Mouse (Mus musculus): ENCODE data around the gene Slc25a31. TPM values are rescaled to one million over a fixed set of nuclear protein-coding genes. Genes with fewer than 3 reads are reported as not detected.

The Slc25a31 gene
- 0.14 and 0.17 TPM in 2 replicates for polyA plus RNA-seq (2016; fragmentation: Nextera tagmentation; extraction: Ambion mirVana)

DNA sequence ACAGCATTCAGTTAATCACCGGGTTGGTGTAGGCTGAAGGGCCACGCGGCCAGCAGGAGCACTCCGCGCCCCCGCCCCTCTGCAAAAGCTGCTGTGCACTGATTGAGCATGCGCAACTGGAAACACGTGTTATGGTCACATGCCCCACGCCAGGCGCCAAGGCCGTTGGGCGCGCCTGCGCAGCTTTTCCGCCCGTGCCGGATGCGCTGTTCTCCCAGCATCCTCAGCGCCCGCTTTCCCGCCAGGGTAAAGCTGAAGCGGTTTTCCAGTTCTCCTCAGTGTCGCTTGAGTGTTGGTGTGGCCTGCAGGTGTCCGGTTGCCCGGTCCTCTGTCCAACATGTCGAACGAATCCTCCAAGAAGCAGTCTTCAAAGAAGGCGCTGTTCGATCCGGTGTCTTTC, at the start of gene Slc25a31:
TSS of gene Slc25a31 (plus strand) at position 201 of the 400 bp plus-strand sequence.
- H3K27ac ChIP-seq (replicated peaks) = no peak within 1 kb of the TSS
- peaks cover 6% of the 10 kb centered on the region; the same call in 1 of the 2 replicates for H3K9me3 ChIP-seq
- 93% methylated on average over 30 of the region's 30 CpGs for WGBS
- H3K4me2 ChIP-seq (replicated peaks) = no peak within 1 kb of the TSS
- ATAC-seq (ENCODE audit: low FRiP score, low read depth) = no peak
- no peaks in the 10 kb centered on the region for H3K36me3 ChIP-seq
- no peaks in the 10 kb centered on the region for H3K27me3 ChIP-seq
- no peak within 1 kb of the TSS for H3K4me3 ChIP-seq
- no peaks in the 10 kb centered on the region for H3K4me1 ChIP-seq
- no peak within 1 kb of the TSS for H3K9ac ChIP-seq (replicated peaks)

DNA sequence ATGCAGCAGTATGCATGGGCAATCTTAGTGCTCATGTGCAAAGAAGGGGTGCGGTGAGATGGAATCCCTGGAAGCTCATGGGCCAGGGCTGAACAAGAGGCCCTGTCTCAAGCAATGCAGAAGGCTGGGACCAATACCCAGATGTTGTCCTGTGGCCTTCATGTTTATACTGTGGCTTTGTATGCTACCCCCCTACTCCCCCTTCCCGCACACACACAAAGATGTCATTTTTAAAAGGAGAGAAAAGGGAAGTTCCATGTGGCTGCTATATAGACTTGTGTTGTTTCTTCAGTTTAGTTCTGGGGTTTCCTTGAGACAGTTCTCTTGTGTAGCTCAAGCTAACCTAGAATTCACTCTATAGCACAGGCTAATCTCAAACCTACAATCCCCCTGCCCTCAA, 48.4 kb upstream of the Slc25a31 start:
- 96% methylated on average over 2 of the region's 2 CpGs for WGBS
- no peak for ATAC-seq (ENCODE audit: low FRiP score, low read depth)
- Histone ChIP-seq H3K4me2 (replicated peaks) (no peak overlapping the region), H3K27me3 (no peaks in the 10 kb centered on the region), H3K4me3 (no peak overlapping the region), H3K4me1 (no peaks in the 10 kb centered on the region), H3K27ac (replicated peaks) (no peak overlapping the region), H3K9ac (replicated peaks) (no peak overlapping the region), H3K9me3 (no peaks in the 10 kb centered on the region), H3K36me3 (peaks cover 27% of the 10 kb centered on the region)

DNA sequence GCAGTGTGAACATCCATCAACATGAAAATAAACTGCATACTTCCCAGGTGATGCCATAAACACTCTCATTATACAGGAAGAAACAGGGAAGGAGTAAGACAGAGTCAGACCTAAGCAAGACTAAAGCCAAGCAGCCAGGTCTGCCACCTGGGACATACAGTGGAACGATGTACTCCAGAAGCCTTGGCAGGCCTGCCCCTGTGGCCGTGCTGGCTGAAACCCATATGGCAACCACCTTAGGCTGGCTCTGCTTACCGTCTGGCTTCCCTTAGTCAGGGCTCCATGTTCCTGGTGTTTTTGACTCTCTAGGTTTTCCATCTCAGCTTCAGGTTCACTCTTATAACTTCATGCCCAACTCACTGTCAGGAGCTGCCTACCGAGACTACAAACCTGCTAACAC, 42.5 kb upstream of the Slc25a31 start:
- Histone ChIP-seq H3K36me3 (peaks cover 20% of the 10 kb centered on the region), H3K27ac (replicated peaks) (no peak overlapping the region)

DNA sequence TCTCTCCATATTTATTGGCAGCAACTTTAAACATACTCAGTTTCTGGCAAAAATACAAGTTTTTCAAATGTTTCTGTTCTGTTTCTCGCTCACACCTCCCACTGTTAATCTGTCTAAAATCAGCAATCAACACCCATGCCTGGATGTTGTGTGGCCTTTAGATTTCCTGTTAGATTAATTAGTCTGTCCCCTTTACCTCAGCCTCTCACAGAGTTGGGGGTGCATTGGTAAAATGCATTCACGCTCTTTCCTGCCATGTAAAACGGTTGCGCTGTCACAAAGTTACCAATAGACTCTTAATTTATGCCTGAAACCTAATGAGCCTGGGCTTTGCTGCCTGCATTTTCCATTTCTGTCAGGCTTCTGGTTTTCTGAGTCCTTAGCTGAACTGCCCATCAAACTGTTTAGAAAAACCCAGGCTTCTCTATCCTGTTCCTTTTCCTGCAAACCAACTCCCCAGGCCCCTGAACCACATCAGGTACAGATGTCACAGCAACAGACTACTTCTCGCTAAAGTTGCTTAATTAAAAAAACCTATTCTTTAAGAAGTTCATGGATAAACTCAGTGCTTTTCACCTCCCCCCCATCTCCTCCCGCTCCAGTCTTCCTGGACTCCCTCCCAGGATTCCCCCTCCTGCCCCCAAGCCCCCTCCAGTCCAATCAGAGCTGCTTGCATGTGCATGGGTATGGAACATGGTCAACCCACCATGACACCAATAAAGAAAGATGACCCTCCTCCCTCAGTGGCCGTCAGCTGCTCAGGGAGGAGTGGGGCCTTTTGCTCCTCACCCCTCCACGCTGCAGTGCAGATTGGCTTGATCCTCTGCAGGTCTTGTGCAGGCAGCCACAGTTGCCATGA, 41.6 kb upstream of the Slc25a31 start:
- no peaks in the 10 kb centered on the region; the same call in 1 of the 2 replicates for H3K4me1 ChIP-seq
- no peak overlapping the region for H3K9ac ChIP-seq (replicated peaks)
- ATAC-seq (ENCODE audit: low FRiP score, low read depth) = no peak
- no peak overlapping the region for H3K27ac ChIP-seq (replicated peaks)
- 86% methylated on average over 8 of the region's 8 CpGs for WGBS
- no peak overlapping the region for H3K4me2 ChIP-seq (replicated peaks)
- H3K27me3 ChIP-seq = no peaks in the 10 kb centered on the region
- H3K36me3 ChIP-seq = peaks cover 20% of the 10 kb centered on the region
- H3K4me3 ChIP-seq = no peak overlapping the region
- no peaks in the 10 kb centered on the region for H3K9me3 ChIP-seq

More for the DNA sequence above, 42.5 kb upstream of the Slc25a31 start:
- H3K4me3 ChIP-seq = no peak overlapping the region
- H3K4me1 ChIP-seq = no peaks in the 10 kb centered on the region; the same call in 1 of the 2 replicates
- no peaks in the 10 kb centered on the region for H3K9me3 ChIP-seq
- no peaks in the 10 kb centered on the region for H3K27me3 ChIP-seq
- ATAC-seq (ENCODE audit: low FRiP score, low read depth) = no peak
- no peak overlapping the region for H3K9ac ChIP-seq (replicated peaks)
- H3K4me2 ChIP-seq (replicated peaks) = no peak overlapping the region
- WGBS = 95% methylated on average over 4 of the region's 4 CpGs

DNA sequence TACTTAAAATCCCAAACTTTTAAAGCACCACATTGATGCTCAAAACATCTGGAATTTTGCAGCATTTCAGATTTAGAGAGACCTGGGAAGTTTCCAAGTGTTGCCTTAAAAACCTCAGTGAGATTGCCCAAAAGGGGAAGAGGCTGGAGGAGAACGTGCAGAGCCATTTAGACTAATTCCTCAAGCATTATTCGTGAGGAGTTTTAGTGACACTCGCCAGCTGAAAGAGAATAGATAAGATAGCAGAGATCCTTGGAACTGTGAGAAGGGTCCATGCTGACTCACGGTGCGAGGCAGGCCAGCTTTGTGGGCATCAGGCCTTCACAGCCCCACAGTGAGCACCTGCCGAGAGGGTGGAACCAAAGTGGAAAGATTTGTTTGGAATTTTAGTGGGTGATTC, 39.8 kb upstream of the Slc25a31 start:
- no peak overlapping the region for H3K4me2 ChIP-seq (replicated peaks)
- 72% methylated on average over 6 of the region's 6 CpGs for WGBS
- no peak overlapping the region for H3K4me3 ChIP-seq
- H3K36me3 ChIP-seq = peaks cover 20% of the 10 kb centered on the region
- no peak overlapping the region for H3K27ac ChIP-seq (replicated peaks)
- no peaks in the 10 kb centered on the region for H3K9me3 ChIP-seq
- ATAC-seq (ENCODE audit: low FRiP score, low read depth) = no peak
- H3K4me1 ChIP-seq = peaks cover 11% of the 10 kb centered on the region; the same call in 1 of the 2 replicates
- no peaks in the 10 kb centered on the region for H3K27me3 ChIP-seq
- H3K9ac ChIP-seq (replicated peaks) = no peak overlapping the region

DNA sequence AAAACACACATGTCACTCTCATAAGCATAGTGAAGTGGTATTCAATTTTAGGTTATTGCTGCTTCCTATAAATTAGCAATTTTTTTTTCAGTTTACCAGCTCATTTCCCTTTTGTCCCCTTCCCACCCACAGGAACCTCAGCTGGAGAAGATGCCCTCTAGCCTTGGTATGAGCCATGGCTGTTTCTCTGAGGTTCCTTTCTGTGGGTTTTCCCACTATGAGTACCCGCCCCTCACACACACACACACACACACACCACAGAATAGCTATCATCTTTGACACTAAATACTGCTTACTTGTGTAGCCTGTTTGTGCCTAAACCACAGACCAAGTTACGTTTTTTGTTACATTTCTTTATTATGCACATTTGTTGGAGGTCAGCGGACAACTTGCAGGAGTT, 39.3 kb upstream of the Slc25a31 start:
- H3K4me3 ChIP-seq = no peak overlapping the region
- WGBS = 94% methylated on average over 3 of the region's 3 CpGs
- H3K4me2 ChIP-seq (replicated peaks) = no peak overlapping the region
- H3K4me1 ChIP-seq = peaks cover 12% of the 10 kb centered on the region; the same call in 1 of the 2 replicates
- H3K9ac ChIP-seq (replicated peaks) = no peak overlapping the region
- no peak overlapping the region for H3K27ac ChIP-seq (replicated peaks)
- H3K36me3 ChIP-seq = peaks cover 15% of the 10 kb centered on the region
- no peak for ATAC-seq (ENCODE audit: low FRiP score, low read depth)
- H3K9me3 ChIP-seq = no peaks in the 10 kb centered on the region
- H3K27me3 ChIP-seq = no peaks in the 10 kb centered on the region

DNA sequence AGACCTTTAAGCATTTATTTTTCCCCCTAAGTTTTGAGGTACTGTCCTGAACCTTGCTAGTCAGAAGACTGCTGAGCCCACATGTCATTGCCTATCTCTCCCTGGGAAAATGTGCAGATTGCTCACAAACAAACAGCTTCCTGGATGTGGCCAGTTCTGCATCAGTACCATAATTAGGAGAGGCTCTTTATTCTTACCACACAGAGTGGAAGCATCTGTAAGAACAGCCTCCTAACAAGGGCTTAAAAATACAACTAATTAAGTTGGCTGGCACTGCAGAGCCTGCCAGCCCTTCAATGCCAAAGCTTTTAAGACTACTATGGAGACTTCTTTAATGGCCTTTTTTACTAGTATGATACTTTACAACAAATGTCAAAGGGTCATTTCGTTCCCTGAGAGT, 35.1 kb upstream of the Slc25a31 start:
- no peak overlapping the region for H3K4me2 ChIP-seq (replicated peaks)
- H3K27me3 ChIP-seq = no peaks in the 10 kb centered on the region
- H3K36me3 ChIP-seq = no peaks in the 10 kb centered on the region; the same call in 1 of the 2 replicates
- H3K27ac ChIP-seq (replicated peaks) = no peak overlapping the region
- ATAC-seq (ENCODE audit: low FRiP score, low read depth) = peak; percentile 65
- no peak overlapping the region for H3K9ac ChIP-seq (replicated peaks)
- no peaks in the 10 kb centered on the region for H3K9me3 ChIP-seq
- WGBS = 49% methylated on average over 1 of the region's 1 CpGs
- H3K4me1 ChIP-seq = peaks cover 25% of the 10 kb centered on the region
- H3K4me3 ChIP-seq = no peak overlapping the region

DNA sequence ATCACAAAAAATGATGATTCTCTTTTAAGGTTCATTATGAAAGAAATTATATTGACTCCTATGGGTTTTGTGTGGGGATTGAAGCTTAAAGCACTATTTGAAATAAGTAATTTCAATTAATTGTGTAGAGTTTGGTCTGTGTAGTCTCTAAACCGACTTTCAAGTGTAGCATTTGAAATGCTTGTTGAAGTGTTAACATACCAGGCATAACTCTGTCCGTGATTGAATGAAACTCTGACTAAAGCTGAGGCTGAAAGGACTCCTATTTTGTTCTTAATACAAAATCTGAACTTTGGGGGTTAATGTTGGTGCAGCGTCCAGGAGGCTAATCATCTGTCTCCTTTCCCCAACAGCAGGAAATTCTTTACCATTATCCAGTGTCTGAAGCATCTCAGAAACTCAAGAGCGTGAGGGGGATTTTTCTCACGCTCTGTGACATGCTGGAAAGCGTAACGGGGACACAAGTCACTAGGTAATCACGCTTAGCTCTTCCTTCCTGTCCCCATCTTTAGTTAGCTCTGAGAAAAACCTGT, 33.7 kb upstream of the Slc25a31 start:
- no peaks in the 10 kb centered on the region for H3K27me3 ChIP-seq
- no peak overlapping the region for H3K27ac ChIP-seq (replicated peaks)
- H3K4me1 ChIP-seq = peaks cover 25% of the 10 kb centered on the region
- H3K36me3 ChIP-seq = no peaks in the 10 kb centered on the region; the same call in 1 of the 2 replicates
- ATAC-seq (ENCODE audit: low FRiP score, low read depth) = no peak
- H3K9ac ChIP-seq (replicated peaks) = no peak overlapping the region
- 18% methylated on average over 8 of the region's 8 CpGs for WGBS
- no peak overlapping the region for H3K4me2 ChIP-seq (replicated peaks)
- no peak overlapping the region for H3K4me3 ChIP-seq
- no peaks in the 10 kb centered on the region for H3K9me3 ChIP-seq

DNA sequence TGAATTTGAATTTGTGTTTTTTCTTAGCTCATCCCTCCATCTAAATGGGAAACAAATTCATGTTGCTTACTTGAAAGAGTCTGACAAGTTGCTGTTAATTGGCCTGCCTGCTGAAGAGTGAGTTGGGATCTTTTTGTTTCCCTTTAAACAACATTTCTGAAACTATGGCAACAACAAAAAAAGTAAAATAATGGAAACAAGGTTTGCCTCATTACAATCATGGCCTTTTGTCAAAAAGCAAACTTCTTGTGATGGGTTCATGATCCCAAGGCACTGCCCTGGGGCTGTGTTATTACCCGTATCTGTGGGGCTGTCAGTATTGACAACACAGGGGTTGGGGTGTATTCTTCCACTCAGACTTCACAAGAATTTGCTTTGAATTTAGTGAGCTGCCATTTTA, 29.8 kb upstream of the Slc25a31 start:
- Histone ChIP-seq H3K4me1 (peaks cover 25% of the 10 kb centered on the region), H3K27ac (replicated peaks) (no peak overlapping the region), H3K4me3 (no peak overlapping the region), H3K36me3 (no peaks in the 10 kb centered on the region), H3K27me3 (peaks cover 3% of the 10 kb centered on the region; the same call in 1 of the 2 replicates), H3K9me3 (no peaks in the 10 kb centered on the region), H3K9ac (replicated peaks) (no peak overlapping the region), H3K4me2 (replicated peaks) (no peak overlapping the region)
- ATAC-seq (ENCODE audit: low FRiP score, low read depth) = no peak
- 62% methylated on average over 1 of the region's 1 CpGs for WGBS

DNA sequence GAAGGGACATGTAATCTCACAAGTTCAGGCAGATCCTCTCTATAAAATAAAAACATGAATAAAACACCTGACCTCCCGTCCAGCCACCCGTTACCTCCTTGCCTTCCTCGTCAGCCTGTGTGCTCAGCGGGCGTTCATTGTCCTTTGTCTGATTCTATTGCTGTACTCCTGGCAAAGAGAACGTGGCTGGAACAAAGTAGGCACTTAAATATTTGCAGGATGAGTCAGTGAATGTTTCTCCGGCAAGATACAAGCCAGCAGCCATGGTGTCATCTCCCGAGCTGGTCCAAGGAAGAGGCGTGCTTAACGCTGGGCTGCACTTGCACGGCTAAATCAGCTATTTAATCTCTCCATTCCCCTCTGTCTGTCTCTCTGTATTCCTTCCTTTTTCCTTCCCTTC, 26.3 kb upstream of the Slc25a31 start:
- Histone ChIP-seq H3K4me2 (replicated peaks) (no peak overlapping the region), H3K9me3 (no peaks in the 10 kb centered on the region), H3K27ac (replicated peaks) (no peak overlapping the region), H3K27me3 (peaks cover 3% of the 10 kb centered on the region; the same call in 1 of the 2 replicates), H3K4me1 (peaks cover 34% of the 10 kb centered on the region), H3K36me3 (no peaks in the 10 kb centered on the region), H3K4me3 (no peak overlapping the region), H3K9ac (replicated peaks) (no peak overlapping the region)
- 41% methylated on average over 11 of the region's 11 CpGs for WGBS
- ATAC-seq (ENCODE audit: low FRiP score, low read depth) = no peak

DNA sequence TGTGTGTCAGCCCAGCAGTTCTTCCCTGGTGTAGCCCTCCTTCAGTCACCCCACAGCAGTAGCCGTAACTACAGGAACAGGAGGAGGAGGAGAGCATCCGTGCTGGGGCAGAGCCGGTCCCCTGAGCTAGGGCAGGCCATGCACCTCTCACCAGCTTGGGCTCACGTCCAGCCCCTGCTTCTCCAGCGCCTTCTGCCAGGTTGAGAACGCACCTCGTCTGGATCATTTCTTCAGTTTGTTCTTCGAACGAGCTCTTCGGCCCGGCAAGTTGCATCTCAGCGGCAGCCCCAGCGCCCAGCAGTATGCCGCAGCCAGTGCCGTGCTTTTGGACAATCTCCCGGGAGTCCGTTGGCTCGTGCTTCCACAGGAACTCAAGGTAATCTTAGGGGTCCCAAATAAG, 25.5 kb upstream of the Slc25a31 start:
- WGBS = 92% methylated on average over 18 of the region's 18 CpGs
- H3K36me3 ChIP-seq = no peaks in the 10 kb centered on the region
- H3K27ac ChIP-seq (replicated peaks) = no peak overlapping the region
- H3K9me3 ChIP-seq = no peaks in the 10 kb centered on the region
- H3K4me3 ChIP-seq = no peak overlapping the region
- no peak overlapping the region for H3K4me2 ChIP-seq (replicated peaks)
- no peak overlapping the region for H3K9ac ChIP-seq (replicated peaks)
- peaks cover 40% of the 10 kb centered on the region for H3K4me1 ChIP-seq
- no peak for ATAC-seq (ENCODE audit: low FRiP score, low read depth)
- H3K27me3 ChIP-seq = peaks cover 3% of the 10 kb centered on the region; the same call in 1 of the 2 replicates

DNA sequence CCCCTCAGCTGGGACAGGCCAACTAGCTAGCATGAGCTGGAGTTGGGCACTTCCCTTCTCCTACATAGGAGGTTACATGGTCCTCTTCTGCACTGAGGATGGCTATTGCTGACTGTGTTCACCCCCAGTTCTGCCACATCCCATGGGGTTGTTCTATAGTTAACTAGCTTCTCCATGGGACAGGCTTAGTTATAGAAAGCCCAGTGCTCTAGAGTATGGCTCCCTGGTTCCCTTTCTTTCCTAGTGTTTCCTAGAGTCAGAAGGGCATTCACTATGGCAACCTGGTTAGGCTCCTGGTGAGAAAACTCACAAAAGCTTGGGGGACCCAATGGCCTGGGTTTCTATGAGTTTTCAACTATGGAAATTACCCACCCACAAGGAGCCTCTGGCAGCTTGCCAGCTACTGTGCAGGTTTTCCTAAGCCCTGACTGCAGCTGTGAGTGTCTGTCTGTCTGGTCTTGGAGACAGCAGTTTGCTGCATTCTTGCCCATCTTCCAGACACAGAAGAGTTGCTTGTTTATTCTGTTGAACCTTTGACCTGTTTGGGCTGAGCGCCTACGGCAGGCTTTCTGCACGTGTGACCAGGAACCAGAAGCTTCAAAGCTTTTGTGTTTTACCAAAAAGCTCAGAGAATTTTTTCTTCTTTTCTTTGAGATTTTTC, 22.7 kb upstream of the Slc25a31 start:
- Histone ChIP-seq H3K9me3 (no peaks in the 10 kb centered on the region), H3K27me3 (no peaks in the 10 kb centered on the region), H3K36me3 (no peaks in the 10 kb centered on the region), H3K27ac (replicated peaks) (peak overlapping the region; percentile 63), H3K4me1 (peaks cover 40% of the 10 kb centered on the region), H3K4me2 (replicated peaks) (no peak overlapping the region; the same call in 1 of the 2 replicates), H3K9ac (replicated peaks) (no peak overlapping the region), H3K4me3 (no peak overlapping the region)
- 5% methylated on average over 3 of the region's 3 CpGs for WGBS
- ATAC-seq (ENCODE audit: low FRiP score, low read depth) = peak; percentile 77
